In the genomic region with DNA sequence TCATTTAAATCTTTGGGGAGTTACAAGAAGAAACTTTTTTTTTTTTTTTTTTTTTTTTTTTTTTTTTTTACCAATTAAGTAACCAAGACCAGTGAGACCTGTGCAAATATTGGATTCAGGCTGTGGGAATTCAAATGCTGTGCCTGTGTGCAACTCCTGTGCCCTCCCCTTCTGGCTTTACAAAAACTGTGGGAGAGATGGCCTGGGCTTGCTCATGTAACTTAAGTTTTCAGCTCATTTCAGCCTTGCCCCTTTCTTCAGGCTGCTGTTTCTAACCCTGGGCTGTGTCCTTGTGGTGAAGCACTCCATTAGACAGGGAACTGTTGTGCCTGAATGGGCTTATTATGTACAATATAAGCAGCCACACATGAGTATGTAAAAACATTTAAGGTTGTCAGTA, we compare ENCODE assay signal across 8 mouse cellular contexts. TPM values are rescaled to one million over a fixed set of nuclear protein-coding genes. Genes with fewer than 3 reads are reported as not detected.
DNase-seq lines count a peak whose midpoint lies in the region; ATAC-seq and TF ChIP-seq lines count a peak whose summit lies in the region.

No protein-coding gene starts in this region.

- no peaks in the 10 kb centered on the region for H3K9me3 ChIP-seq in lung, embryonic 14.5 days (ENCODE audit: low read depth, low read length)
- H3K9me3 ChIP-seq in embryonic facial prominence, embryonic 13.5 days, result no peaks in the 10 kb centered on the region
- H3K9me3 ChIP-seq in limb, embryonic 10.5 days (replicated peaks), result no peaks in the 10 kb centered on the region
- no peaks in the 10 kb centered on the region for H3K9me3 ChIP-seq in neural tube, embryonic 14.5 days (ENCODE audit: control insufficient read depth, low read length)

- no peak for ATAC-seq in lung, embryonic 14.5 days (ENCODE audit: insufficient read depth)
- ATAC-seq in embryonic facial prominence, embryonic 13.5 days (ENCODE audit: insufficient number of reproducible peaks, insufficient read depth, low FRiP score, low TSS enrichment, low read depth), result no peak; the same call in 1 of the 2 replicates
- no peak for ATAC-seq in neural tube, embryonic 14.5 days (ENCODE audit: low read depth)

- DNase-seq in lung, embryonic 14.5 days, result peak; percentile 42
- DNase-seq in lung, postnatal 25 days (ENCODE audit: low spot score), result no peak
- DNase-seq in limb, embryonic 10.5 days (ENCODE audit: low spot score), result no peak
- no peak for DNase-seq in left cerebral cortex, adult 8-10 months (ENCODE audit: low spot score in 2 of 2)
- DNase-seq in retina, embryonic 14.5 days (ENCODE audit: low spot score), result no peak
- DNase-seq in cerebellum, adult 11-12 months, result no peak

- H3K27ac ChIP-seq in lung, embryonic 14.5 days (ENCODE audit: low read depth), result no peak overlapping the region
- H3K27ac ChIP-seq in embryonic facial prominence, embryonic 13.5 days, result peak overlapping the region; percentile 60
- no peak overlapping the region for H3K27ac ChIP-seq in limb, embryonic 10.5 days
- H3K27ac ChIP-seq in neural tube, embryonic 14.5 days (ENCODE audit: low read depth, low read length), result no peak overlapping the region

- TF ChIP-seq CTCF in lung, embryonic 14.5 days (IDR thresholded peaks at IDR 0.05; ENCODE audit: low read depth), result no peak

- peaks cover 28% of the 10 kb centered on the region; the same call in 1 of the 2 replicates for H3K36me3 ChIP-seq in lung, embryonic 14.5 days (ENCODE audit: insufficient read depth)
- peaks cover 24% of the 10 kb centered on the region for H3K36me3 ChIP-seq in embryonic facial prominence, embryonic 13.5 days
- peaks cover 27% of the 10 kb centered on the region for H3K36me3 ChIP-seq in limb, embryonic 10.5 days
- H3K36me3 ChIP-seq in neural tube, embryonic 14.5 days (ENCODE audit: control insufficient read depth, insufficient read depth, low read length), result no peaks in the 10 kb centered on the region

- peak overlapping the region; percentile 76 for H3K4me2 ChIP-seq in lung, embryonic 14.5 days
- H3K4me2 ChIP-seq in embryonic facial prominence, embryonic 13.5 days, result peak overlapping the region; percentile 66
- H3K4me2 ChIP-seq in neural tube, embryonic 14.5 days (ENCODE audit: low read depth, low read length), result peak overlapping the region; percentile 89

- H3K27me3 ChIP-seq in lung, embryonic 14.5 days (ENCODE audit: insufficient read depth, low read length), result no peaks in the 10 kb centered on the region
- no peaks in the 10 kb centered on the region for H3K27me3 ChIP-seq in embryonic facial prominence, embryonic 13.5 days
- no peaks in the 10 kb centered on the region for H3K27me3 ChIP-seq in limb, embryonic 10.5 days (ENCODE audit: low read depth, poor library complexity, severe bottlenecking)
- H3K27me3 ChIP-seq in neural tube, embryonic 14.5 days (ENCODE audit: control insufficient read depth, insufficient read depth, low read length), result no peaks in the 10 kb centered on the region

- H3K4me3 ChIP-seq in lung, embryonic 14.5 days (ENCODE audit: low read depth, low read length), result peak overlapping the region; percentile 72
- H3K4me3 ChIP-seq in embryonic facial prominence, embryonic 13.5 days, result peak overlapping the region; percentile 78
- H3K4me3 ChIP-seq in limb, embryonic 10.5 days, result peak overlapping the region; percentile 76
- peak overlapping the region; percentile 50; the same call in 1 of the 2 replicates for H3K4me3 ChIP-seq in neural tube, embryonic 14.5 days (ENCODE audit: low read depth, low read length)

- H3K4me1 ChIP-seq in lung, embryonic 14.5 days (ENCODE audit: insufficient read depth), result no peaks in the 10 kb centered on the region
- peaks cover 20% of the 10 kb centered on the region for H3K4me1 ChIP-seq in embryonic facial prominence, embryonic 13.5 days
- peaks cover 3% of the 10 kb centered on the region; the same call in 1 of the 2 replicates for H3K4me1 ChIP-seq in limb, embryonic 10.5 days
- H3K4me1 ChIP-seq in neural tube, embryonic 14.5 days (ENCODE audit: control insufficient read depth, insufficient read depth, low read length), result no peaks in the 10 kb centered on the region

- H3K9ac ChIP-seq in lung, embryonic 14.5 days, result peak overlapping the region; percentile 85
- peak overlapping the region; percentile 92 for H3K9ac ChIP-seq in embryonic facial prominence, embryonic 13.5 days
- no peak overlapping the region for H3K9ac ChIP-seq in neural tube, embryonic 14.5 days (replicated peaks; ENCODE audit: low read depth, low read length)

RNA-seq across cellular contexts. Expression of a gene that starts 1.0 kb away (rescaled TPM):
- 178 and 186 TPM in 2 replicates for polyA plus RNA-seq in lung, embryonic 14.5 days (2014; fragmentation: Nextera tagmentation; extraction: Ambion mirVana)
- 171 and 199 TPM in 2 replicates for polyA plus RNA-seq in embryonic facial prominence, embryonic 13.5 days (2015; fragmentation: Nextera tagmentation; extraction: Ambion mirVana)
- polyA plus RNA-seq in limb, embryonic 10.5 days (2016; fragmentation: Nextera tagmentation; extraction: Ambion mirVana), result 64.6 and 65.4 TPM in 2 replicates
- 20.2 and 47.5 TPM in 2 replicates for polyA plus RNA-seq in neural tube, embryonic 14.5 days (2014; fragmentation: Nextera tagmentation; extraction: Ambion mirVana)
- total RNA-seq in left cerebral cortex, adult 8-10 months (2022), result 10 to 100 TPM; 29.7 to 36.3 (median 33.7) TPM

RNA-seq across cellular contexts. Expression of a gene that starts 35.2 kb away (rescaled TPM):
- polyA plus RNA-seq in lung, embryonic 14.5 days (2014; fragmentation: Nextera tagmentation; extraction: Ambion mirVana), result 33.5 and 33.9 TPM in 2 replicates
- 30.5 and 33.7 TPM in 2 replicates for polyA plus RNA-seq in embryonic facial prominence, embryonic 13.5 days (2015; fragmentation: Nextera tagmentation; extraction: Ambion mirVana)
- 37.3 and 42.6 TPM in 2 replicates for polyA plus RNA-seq in limb, embryonic 10.5 days (2016; fragmentation: Nextera tagmentation; extraction: Ambion mirVana)
- 32.8 and 35.4 TPM in 2 replicates for polyA plus RNA-seq in neural tube, embryonic 14.5 days (2014; fragmentation: Nextera tagmentation; extraction: Ambion mirVana)
- total RNA-seq in left cerebral cortex, adult 8-10 months (2022), result 10 to 100 TPM; 56.2 to 67.0 (median 59.8) TPM
